Mouse (Mus musculus): Measurements from ENCODE around the gene Gabrb3.

The Gabrb3 gene

DNA sequence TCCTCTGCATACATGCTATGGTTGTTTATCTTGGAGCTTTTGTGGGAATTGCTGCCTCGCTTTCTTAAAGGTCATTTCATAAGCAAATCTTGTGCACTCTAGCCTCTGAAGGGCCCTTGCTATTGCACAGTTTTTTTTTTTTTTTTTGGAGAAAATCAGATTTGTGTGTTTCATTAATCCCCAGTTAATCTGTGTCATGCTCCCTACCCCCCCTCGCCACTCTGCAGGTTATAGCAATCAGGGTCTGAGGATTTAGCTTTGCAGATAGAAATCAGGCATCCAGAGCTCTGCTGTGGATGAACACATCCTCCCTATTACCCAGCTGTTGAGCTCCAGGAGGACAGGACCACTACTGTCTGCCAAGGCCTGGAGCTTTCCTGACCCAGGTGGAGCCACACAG is at the start of gene Gabrb3:
Gene Gabrb3 (plus strand): TSS at position 301 of the 400 bp plus-strand sequence.
- no peak for DNase-seq (ENCODE audit: extremely low spot score, low read depth, low spot score)

DNA sequence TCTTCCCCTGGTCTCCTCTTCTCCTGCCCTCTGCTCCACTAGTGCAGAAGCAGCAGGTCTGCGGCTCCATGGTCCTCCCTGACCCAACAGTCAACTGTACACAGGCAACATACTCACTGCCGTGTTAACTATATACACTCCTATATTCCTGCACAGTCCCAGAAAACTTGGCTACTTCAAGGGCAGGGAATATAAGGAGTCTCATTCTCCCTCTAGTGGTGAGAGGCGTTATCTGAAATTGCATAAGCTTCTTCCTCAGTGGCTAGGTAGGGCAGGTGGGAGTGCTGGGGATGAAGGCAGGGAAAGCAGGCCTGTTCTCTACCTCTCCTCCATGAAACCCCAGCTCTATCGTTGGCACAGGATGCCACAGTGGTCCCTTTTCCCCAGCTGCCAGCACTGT is 35.4 kb upstream of the Gabrb3 start:
- peak; percentile 14 for DNase-seq (ENCODE audit: extremely low spot score, low read depth, low spot score)

DNA sequence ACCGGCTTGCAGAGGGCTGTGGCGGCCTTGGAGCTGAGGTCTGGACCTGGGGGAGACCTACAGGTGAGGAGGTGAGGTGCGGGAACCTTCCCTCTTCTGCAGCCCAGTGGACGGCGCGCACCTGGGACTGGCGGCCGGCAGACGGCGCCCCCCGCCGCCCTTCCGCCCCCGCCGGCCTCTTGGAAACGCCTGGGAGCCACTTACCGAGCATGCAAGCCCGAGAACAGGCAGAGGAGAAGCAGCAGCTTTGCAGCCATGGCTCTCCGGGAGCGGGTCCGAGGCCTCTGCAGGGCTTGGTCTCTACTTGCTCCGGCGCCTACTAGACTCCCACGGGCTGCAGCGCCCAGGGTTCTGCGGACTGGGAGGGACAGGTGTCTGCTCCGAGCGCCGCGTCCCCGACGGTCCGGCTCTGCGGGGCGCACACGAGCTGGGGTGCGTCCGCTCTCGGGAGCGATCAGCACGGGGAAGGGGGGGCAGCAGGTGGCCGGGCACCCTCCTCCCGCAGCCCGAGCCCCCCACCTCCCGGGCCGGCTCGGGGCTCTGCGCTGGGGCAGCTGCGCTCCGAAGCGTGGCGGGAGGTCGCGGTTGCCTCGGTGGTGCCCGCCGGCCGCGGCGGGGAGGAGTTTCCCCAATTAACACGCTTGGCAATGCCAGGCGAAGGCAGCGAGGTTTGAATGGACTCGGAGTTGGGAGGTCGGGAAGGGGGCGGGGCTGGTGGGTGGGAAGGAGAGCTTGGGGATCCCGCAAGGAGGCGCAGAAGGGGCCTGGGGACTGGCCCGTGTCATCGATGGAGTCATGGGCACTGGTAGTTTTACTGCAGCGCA is 32.8 kb upstream of the Gabrb3 start, which contains the start of gene Gabrg3:
Gene Gabrg3 (minus strand): TSS at position 672 of the 824 bp plus-strand sequence.
- DNase-seq (ENCODE audit: extremely low spot score, low read depth, low spot score) = no peak

DNA sequence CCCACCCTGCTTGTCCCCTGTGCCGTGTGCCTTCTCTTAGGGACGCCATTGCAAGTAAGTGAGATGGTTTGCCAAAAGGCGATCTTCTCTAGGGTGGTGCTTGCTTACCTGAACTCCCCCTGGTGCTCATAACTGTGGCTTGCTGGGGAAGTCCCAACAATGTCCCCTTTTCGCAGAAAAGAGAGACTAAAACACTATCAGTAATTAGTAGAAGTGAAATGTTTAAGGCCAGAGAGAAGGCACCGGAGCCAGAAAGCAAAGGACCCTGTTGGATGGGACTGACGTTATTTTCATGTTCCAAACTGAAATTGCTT is 32.2 kb upstream of the Gabrb3 start:
- DNase-seq (ENCODE audit: extremely low spot score, low read depth, low spot score) = no peak

DNA sequence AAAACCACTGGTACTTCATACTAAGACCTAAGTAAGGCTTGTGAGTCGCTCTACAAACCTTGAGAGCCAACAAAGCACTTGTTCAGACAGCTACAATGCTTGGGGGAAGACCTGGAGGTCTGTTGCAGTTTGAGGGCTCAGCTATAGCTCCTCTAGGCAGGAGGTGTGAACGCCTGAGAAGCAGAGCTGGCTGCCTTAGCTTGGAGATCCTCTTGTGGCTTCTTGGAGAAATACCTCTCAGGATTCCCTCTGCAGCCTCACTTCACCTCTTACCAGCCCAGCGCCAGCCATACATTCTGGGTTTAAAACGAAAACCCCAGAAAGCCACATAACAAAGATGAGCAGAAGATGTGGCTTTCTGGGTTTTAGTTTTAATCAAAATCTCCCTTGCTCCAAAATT is 29.4 kb upstream of the Gabrb3 start:
- no peak for DNase-seq (ENCODE audit: extremely low spot score, low read depth, low spot score)

DNA sequence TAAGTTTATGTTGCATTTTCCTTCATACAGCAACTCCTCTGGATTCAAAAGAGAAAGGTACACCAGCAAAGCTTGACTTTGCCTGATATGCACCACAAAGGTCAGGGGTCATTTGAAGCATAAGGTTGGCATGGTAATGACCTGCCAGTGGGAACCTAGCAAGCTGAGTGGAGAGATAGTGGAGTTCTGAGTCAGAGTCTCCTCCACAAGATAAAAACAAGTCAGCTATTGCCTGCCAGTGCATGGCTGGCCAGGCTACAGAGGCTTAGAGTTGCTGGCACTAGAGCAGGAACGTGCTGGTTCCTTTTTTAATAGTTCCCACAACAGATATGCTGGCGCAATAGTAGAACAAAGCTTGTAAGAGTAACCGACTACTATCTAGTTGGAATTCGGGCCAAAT is 25.9 kb upstream of the Gabrb3 start:
- no peak for DNase-seq (ENCODE audit: extremely low spot score, low read depth, low spot score)

DNA sequence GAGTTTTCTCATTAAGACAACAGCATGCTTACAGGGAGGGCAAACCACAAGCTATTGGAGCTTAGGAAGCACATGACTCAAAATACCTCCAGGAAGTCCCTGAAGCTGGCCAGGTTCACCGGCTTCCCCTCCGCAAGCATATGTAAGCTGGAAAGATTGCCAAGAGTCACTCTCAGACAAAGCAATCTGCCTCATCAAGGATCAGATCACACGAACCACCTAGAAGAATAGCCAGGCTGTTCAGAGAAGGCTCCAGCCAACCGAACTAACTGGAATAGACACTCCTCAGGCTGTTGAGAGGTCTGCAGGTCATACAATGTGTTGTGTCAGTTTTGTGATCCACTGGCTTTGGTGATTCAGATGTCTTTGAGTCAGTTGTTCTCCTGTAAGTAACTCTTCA is 8.3 kb upstream of the Gabrb3 start:
- no peak for DNase-seq (ENCODE audit: extremely low spot score, low read depth, low spot score)

DNA sequence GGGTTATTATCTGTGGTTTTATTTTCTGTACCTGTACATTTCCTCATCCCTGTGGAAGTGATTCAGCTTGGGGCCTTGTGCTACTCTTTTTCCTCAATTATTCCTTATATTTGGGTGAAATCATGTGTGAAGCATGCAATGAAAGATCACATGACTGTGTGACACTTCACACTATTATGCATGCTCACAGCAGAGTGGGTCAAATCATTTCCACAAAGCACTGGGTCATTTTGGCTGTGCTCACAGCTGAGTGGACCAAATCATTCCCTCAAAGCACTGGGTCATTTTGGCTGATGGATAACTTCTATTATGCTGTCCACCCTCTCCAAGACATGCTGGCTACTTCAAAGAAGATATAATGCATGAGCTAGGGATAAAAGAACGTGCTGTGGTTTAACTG is 6.6 kb upstream of the Gabrb3 start:
- no peak for DNase-seq (ENCODE audit: extremely low spot score, low read depth, low spot score)

DNA sequence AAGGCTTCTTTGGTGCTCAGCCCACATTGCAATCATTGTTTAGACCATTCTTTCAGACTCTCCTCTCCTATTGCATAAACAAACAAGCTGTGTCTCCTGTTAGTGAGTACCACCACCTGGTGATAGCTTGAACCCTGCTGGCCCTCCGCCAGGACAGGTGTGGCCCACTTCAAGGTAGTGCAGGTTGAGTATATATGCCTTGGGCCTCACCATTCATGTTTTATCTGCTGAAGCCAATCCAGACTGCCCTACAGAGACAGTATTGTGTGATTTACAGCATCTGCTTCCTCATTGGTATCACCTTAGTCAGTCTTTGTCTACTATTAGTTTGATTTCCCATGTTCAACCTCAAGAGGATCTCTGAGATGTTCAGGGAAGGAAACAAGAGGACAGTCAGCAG is 1.6 kb downstream of the Gabrb3 start:
- no peak for DNase-seq (ENCODE audit: extremely low spot score, low read depth, low spot score)

DNA sequence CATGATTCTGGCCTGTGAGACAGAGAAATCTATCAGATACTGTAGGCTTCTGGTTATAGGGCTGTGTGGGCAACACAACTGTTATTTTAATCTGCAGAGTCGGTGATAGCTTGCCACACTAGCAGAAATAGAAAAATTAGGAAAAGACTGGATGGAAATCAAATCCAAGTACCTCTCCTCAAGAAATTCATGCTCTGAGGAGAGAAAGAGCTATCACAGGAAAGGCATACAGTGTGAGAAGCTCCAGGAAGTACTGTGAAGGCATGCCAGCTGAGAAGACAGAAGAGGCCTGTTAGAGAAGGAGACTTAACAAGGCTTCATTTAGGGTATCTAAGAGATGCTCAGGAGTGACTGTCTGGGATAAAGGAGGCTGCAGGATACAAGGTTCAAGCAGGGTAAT is 3.2 kb downstream of the Gabrb3 start:
- no peak for DNase-seq (ENCODE audit: extremely low spot score, low read depth, low spot score)

DNA sequence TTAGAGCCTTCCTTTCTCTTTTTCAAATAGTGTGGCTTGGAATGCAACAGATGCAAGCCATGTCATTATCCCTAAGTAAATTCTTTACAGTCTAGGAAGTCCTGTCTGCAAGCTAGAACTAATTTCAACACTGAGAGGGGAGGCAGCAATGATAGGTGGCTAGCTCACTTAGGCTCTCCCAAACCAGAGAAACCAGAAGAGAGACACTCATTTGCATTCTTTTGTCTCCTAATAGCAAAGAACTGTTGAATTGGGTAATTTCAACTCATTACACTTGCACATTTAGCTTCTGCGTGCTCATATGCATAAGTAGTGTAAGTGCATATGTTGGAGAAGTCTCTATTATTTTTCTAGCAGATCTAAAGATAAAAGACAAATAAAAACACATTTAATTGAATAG is 28.7 kb downstream of the Gabrb3 start:
- DNase-seq (ENCODE audit: extremely low spot score, low read depth, low spot score) = no peak

DNA sequence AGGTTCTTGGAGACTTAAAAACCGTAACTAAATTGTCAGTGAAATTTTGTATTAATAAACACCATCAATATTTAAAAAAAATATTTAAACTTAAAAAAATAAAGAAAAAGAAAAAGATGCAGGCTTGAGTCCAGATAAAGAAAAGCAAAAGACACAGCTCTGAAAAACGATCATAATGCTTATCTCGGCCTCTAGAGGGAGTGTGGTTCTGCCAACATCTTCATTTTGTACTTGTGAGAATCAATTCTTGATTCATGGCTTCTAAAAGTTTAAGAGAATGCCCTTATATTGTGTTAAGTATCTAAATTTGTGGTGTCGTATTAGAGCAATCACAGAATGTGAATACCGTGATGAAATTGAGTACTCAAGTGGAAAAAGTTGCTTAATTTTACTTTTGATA is 40.9 kb downstream of the Gabrb3 start:
- DNase-seq (ENCODE audit: extremely low spot score, low read depth, low spot score) = no peak

DNA sequence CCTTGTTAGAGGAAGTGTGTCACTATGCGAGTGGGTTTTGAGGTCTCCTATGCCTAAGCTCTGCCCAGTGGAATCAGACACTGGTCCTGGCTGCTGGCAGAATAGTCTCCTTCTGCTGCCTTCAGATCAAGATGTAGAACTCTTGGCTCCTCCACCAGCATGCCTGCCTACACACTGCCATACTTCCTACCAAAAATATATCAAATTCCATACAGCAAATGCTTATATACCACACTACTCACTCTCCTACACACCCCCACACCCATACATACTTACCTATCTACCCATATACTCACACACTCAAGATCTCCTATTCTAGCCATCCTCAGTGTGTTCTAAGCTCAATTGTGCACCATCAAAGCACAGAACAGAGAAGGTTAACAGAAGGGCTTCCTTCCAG is 51.8 kb downstream of the Gabrb3 start:
- DNase-seq (ENCODE audit: extremely low spot score, low read depth, low spot score) = no peak

DNA sequence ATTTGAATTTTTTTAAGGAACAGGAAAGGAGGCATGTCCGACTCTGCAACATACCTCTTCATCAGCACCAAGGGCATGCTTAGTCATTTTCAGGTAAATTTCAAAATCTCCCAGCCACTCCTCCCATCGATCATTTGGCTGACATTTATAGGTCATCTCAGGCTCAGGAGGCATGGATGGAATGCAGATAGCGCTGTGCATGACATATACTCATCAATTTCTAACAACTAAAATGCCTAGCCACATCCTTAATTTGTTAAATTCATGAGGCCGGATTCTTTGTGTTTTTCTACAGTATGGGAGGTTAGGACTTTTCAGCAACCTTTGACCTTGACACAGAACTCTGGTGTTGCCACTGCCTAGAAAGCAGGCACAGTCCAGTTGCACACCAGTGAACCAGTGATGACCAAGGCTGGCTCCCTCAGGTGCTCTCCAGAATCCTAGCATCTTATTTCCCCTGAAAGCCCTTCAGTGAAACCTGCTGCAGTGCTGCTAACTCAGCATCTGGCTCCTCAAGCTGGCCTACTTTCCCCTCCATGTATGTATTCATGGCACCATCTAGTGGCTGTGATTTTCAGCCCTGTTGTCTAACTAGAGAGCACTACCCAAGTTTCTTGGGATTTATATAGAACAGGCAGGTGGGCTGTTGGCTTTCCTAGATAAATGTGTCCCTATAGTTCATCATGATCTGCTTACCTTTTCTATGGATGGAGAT is 54.5 kb downstream of the Gabrb3 start:
- DNase-seq (ENCODE audit: extremely low spot score, low read depth, low spot score) = peak; percentile 5

DNA sequence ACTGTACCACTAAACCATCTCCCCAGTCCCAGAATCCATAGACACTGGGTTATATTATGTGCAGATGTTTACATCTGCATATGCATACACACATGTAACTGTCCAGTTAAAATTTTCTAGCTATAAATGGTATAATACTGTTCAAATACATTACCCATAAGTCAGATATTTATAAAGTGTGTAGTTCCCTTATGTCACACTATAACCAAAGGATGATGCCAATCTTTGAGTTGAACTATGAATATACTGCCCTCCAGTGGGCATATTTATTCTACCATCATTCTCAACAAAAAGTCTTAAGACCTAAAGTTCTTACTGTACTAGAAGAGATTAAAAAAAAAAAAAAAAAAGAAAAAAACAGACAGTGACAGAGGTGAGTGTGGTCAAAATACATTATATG is 63.4 kb downstream of the Gabrb3 start:
- DNase-seq (ENCODE audit: extremely low spot score, low read depth, low spot score) = no peak

DNA sequence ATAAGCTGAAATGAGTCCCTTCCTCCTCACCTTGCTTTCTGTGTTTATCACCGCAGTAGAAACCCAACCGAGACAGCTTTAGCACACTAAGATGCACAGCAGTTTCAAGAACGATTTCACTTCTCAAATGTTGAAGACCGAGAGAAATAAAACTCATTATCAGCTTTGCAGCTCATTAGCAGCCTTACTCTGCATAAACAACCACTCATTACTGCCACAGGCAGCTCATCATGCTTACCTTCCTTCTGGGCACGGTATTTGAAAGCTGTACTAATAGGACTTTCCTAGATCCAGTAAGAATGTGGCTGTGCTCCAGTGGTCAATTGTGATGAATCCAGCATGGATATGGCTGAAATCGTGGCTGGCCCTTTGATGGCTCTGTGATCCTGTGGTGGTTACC is 67.4 kb downstream of the Gabrb3 start:
- DNase-seq (ENCODE audit: extremely low spot score, low read depth, low spot score) = no peak

DNA sequence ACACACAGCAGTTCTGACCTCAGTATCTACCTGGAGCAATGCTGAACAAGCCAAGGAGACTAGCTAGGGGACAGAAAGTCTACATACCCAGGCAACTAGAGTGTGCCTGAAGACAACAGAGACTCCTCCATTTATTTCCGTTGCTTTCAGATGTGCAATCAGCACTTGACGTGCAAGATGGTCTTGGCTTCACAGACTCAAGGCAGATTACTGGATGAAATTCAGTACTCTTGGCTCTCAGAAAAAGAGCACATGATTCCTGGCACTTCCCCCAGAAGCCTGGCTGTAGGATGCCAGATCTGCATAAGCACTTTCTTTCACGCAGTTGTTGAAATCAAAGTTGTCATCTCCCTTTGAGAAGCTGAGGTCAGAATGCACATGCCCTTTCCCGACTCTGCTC is 72.3 kb downstream of the Gabrb3 start:
- DNase-seq (ENCODE audit: extremely low spot score, low read depth, low spot score) = no peak

DNA sequence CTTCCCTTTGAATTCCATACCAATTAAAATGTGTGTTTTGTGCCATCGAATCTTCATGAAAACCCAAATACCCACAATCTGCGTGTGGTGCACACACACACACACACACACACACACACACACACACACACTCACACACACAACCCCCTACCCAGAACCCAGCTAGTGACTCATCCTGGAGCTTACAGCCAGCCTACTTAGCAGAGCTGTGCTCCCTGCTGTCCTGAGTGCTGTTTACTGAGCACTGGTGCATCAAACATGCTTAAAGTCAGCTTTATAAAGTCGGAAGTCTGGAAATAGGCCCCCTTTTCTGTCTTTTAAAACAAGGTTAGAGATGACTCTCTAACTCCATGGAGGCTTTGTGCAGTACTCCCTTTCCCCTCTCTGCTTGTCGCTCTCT is 83.3 kb downstream of the Gabrb3 start:
- DNase-seq (ENCODE audit: extremely low spot score, low read depth, low spot score) = no peak

DNA sequence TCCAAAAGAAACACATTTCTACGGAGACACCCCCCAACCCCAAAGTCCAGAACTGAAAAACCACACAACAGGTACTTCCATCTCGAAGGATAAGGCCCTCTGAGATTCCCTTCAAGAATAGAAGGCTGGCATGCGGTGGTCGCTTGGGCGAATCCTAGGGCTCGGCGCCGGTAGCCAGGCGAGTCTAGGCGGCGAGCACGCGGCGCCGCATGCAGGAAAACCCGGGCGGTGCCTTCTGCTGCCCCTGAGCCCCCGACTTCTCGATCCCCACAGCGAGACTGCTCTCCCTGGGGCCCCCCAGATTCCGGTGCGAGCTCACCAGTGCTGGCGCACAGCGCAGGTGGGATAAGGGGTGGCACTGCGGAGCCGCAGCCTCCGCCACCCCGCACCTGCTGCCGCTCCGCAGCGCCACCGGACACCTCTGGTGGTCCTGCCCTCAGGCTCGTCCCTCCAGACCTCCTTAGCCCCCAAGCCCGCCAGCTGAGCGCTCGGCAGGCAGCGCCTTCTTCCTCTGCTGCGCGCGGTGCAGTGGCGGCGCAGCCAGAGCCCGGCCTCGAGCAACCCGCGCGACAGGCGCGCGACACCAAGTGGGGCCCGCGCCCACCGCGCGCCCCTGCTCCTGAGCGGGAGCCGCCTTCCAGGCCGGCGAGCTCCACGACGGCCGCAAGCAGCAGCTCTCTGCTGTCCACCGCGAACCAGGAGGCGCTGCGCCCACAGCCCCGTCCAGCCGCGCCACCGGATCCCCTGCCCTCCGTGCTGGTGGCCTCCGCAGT is 89.6 kb downstream of the Gabrb3 start:
- no peak for DNase-seq (ENCODE audit: extremely low spot score, low read depth, low spot score)

DNA sequence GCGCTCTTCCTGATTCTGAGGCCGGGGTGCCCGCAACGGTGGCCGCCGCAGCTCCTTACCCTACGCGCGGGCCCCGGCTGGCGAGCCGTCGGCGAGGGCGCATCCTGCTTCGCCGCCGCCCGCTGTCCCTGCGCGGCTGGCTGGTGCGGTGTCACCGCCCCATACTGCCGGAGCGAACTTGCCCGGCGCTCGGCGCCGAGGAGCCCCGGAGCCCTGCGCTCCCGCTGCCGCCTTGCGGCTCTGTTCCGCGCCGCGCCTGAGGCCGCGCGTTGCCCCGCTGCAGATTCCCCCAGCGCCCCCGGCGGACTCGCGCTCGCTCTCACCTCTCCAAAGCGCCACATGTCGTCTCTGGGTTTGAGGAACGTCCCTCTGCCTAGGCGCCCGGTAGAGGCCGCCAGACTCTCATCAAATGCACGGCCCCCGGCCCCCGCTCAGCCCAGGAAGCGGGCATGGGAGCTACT is 90.2 kb downstream of the Gabrb3 start, which contains the start of gene Gabra5:
Gene Gabra5 (minus strand): TSS at position 379 of the 461 bp plus-strand sequence.
- DNase-seq (ENCODE audit: extremely low spot score, low read depth, low spot score) = no peak

DNA sequence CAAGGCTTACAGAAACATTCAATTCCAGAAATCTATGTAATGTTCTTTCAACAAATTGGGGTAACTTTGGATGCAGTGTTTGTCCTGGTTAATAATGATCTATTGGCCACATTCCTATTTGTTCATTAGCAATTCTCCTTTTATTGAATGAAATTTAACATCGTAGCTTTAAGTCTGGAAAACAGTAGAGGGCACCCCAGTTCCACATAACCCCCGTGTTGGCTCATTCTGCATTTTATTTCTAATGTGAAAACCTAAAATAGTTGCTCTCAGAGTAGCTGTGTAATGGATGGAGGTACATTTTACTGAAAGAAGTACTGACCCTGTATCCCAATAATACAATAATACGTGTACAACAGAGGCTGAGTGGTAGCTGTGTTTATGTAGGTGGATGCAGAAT is 93.5 kb downstream of the Gabrb3 start:
- no peak for DNase-seq (ENCODE audit: extremely low spot score, low read depth, low spot score)

DNA sequence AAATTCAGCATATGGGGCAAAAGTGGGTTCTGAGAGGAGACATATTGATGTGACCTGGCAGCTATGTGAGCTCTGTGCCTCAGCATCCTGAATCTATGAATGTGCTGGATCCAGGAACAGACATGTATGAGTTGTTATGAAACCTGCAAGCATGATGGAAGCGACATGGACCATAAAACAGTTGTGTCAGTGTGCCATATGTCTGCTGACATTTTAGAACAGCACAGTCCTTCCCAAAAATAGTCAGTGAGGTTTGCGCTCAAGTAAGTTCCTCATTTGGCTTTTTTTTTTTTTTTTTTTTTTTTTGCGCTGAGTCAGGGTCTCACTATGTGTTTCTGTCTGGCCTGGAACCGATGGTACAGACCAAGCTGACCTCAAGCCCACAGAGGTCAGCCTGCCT is 110.0 kb downstream of the Gabrb3 start:
- DNase-seq (ENCODE audit: extremely low spot score, low read depth, low spot score) = no peak
